Mouse (Mus musculus): ENCODE results near the gene Cpeb2.

Gene Cpeb2

GRCm38 (mm10) chr5:43324311-43324862 lies 91.4 kb downstream of the Cpeb2 start:
- DNase-seq (ENCODE audit: low read depth, low spot score) = peak; percentile 79

DNA sequence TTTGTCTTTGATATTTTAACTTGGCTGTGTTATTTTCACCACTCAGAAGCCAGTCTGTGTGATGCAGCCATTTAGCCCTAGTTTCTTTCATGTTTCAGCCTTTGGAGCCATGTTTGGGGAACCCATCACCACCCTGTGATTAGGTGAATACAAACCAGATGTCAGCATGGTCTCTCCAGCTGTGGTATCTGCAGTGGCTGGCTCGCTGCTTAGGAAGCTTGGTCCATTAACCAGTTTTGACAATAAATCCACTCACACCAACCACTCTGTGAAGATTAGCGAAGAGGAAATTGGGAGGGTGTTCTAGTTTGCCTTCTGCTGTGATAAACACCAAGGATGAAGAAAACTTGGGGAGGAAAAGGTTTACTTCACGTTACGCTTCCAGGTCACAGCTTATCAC lies 92.6 kb downstream of the Cpeb2 start:
- no peak for DNase-seq (ENCODE audit: low read depth, low spot score)

DNA sequence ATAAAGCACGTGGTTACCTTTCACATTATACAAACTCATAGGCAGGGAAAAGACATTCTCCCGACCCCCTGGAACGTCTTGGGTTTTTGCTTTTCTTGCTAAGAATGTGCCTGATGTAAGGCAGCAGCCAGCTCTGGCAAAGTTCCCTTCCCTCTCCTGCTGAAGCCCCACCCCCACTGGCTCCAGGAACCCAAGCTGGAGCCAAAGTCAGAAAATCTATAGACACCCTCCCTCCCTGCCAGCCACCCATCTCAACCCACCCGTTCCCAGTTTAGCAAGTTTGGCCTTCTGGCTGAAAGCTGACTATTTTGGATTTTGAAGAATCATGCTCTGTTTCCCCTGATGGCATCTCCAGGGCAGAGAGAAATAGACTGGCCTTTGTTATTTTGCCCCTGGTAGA lies 95.6 kb downstream of the Cpeb2 start:
- DNase-seq (ENCODE audit: low read depth, low spot score) = no peak

DNA sequence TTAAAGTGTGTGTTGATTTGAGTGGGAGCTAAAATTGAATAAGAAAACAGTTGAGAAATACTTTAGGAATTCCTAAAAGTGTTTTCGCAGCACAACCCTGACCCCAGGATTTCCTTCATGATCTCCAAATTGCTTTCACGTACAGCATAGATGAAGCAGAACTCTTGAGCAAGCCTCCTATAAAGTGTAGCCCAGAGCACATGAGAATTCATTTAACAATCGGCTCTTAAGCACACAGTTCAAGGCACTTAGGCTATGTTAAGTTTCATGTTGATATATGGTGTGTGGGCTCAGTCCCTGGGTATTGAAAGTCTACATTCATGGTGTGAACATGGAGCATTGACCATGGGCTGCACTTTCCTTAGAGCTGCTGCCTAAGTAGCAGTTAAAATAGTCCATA lies 97.3 kb downstream of the Cpeb2 start:
- no peak for DNase-seq (ENCODE audit: low read depth, low spot score)

DNA sequence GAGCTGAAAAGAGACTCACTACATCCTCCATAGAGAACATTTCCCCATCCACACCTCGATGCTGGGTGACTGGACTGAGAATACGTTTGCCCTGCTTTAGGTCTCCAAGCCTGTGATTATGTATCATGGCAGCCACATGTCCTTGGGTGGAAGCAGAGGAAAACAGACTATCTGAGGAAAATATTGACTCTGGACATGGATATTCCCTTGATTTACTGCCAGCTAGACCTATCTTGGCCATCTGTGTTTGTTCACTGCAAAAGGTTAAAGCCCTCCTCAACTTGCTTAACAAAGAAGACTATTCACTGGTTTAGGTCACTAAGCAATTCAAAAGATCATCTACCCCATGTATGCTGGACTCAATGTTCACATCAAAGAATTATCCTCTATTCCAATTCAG lies 101.5 kb downstream of the Cpeb2 start:
- DNase-seq (ENCODE audit: low read depth, low spot score) = no peak

- DNase-seq (ENCODE audit: low read depth, low spot score) = no peak
Observed at GRCm38 (mm10) chr5:43337212-43337611, 104.2 kb downstream of the Cpeb2 start.

DNA sequence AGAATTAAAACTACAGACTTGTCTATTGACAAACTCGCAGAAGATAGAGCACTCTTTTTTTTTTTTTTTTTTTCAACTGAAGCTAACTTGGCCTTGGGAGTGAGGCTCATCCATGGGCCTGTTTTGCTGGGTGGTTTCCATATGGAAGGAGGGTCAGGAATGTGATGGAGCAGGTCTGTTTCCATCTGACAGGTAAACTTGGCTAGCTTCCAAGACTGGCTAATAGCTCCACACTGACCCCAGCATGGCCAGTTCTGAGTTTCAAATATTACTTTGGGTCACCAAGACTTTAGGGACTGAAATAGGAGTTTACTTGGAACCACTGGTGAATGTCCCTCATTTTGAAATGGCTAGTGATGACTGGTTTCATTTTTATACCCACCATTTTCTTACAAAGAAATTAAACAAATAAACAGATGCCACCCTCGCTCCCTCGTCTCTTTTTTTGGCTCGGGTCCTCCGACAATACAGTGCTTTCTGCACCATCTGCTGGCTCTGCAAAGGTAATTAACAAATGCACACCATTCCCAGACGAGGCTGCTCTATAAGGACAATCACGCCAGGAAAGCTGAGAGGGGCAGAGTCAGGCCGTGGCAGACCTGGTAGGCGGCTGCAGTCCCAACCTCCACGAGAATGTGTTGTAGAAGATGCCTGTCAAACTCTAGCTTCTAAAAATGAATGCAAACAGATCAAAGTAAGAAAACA lies 106.0 kb downstream of the Cpeb2 start:
- DNase-seq (ENCODE audit: low read depth, low spot score) = no peak

Data from A20 (cell line).